Mouse (Mus musculus): ENCODE measurements around the gene Patj. TPM values are rescaled to one million over a fixed set of nuclear protein-coding genes. Genes with fewer than 3 reads are reported as not detected.

Patj gene
- polyA plus RNA-seq, 1 experiment from 2014 or later: 8.9 TPM

DNA sequence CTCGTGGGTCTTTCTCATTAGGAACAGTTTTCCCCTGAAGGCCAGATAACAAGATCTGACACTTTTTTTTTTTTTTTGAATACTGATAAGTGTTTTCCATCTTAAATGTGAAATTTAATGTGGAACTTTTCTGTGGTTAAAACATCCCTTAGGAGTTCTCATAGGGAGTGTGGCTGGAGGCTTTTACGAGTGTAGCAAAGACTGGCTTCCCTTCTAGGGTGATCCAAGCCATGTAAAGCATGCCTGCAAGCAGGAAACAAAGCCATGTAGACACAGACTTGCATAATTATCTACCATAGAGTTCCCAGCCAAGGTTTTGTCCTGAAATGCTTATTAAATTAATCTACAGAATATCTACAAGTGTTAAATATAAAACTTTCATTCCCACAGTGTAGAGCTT lies 263.4 kb downstream of the Patj start:
- ATAC-seq (replicated peaks; ENCODE audit: extremely low read depth, insufficient read depth, low FRiP score): no peak
- Histone ChIP-seq H3K36me3 (ENCODE audit: control insufficient read depth, insufficient read depth) (peaks cover 8% of the 10 kb centered on the region; the same call in 1 of the 2 replicates), H3K9me3 (replicated peaks; ENCODE audit: control insufficient read depth, low read length) (peaks cover 10% of the 10 kb centered on the region), H3K27me3 (ENCODE audit: control insufficient read depth, insufficient read depth, low read length) (no peaks in the 10 kb centered on the region), H3K4me2 (ENCODE audit: low read depth, low read length) (no peak overlapping the region), H3K9ac (ENCODE audit: low read length) (no peak overlapping the region), H3K27ac (ENCODE audit: low read length) (no peak overlapping the region; the same call in 1 of the 2 replicates), H3K4me1 (ENCODE audit: control insufficient read depth, insufficient read depth, low read length) (peaks cover 11% of the 10 kb centered on the region), H3K4me3 (ENCODE audit: low read length) (no peak overlapping the region)
- 57% methylated on average over 2 of the region's 2 CpGs for WGBS

DNA sequence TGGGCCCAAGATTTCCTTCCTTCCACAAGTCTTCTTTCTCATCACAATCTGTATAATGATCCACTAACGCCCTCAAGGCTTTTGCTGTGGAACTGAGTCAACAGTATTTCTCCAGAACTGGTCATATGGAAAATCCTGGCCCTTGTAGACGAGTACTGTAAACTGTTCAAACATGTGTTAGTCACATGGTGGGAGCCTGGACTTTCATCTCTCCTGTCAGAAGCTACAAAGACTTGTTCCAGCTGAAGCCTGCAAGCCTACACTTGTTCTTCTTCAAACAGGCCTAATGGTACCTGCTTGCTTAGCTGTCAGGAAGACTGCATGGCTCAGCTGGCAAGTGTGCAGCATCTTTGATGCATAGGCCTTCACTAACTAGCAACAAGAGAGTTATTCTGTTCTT lies 264.9 kb downstream of the Patj start:
- H3K27ac ChIP-seq (ENCODE audit: low read length): no peak overlapping the region
- H3K4me2 ChIP-seq (ENCODE audit: low read depth, low read length): no peak overlapping the region
- H3K36me3 ChIP-seq (ENCODE audit: control insufficient read depth, insufficient read depth): peaks cover 8% of the 10 kb centered on the region; the same call in 1 of the 2 replicates
- H3K27me3 ChIP-seq (ENCODE audit: control insufficient read depth, insufficient read depth, low read length): no peaks in the 10 kb centered on the region
- WGBS: 83% methylated on average over 2 of the region's 2 CpGs
- peaks cover 10% of the 10 kb centered on the region for H3K9me3 ChIP-seq (replicated peaks; ENCODE audit: control insufficient read depth, low read length)
- ATAC-seq (replicated peaks; ENCODE audit: extremely low read depth, insufficient read depth, low FRiP score): no peak
- H3K4me3 ChIP-seq (ENCODE audit: low read length): no peak overlapping the region
- no peak overlapping the region for H3K9ac ChIP-seq (ENCODE audit: low read length)
- H3K4me1 ChIP-seq (ENCODE audit: control insufficient read depth, insufficient read depth, low read length): peaks cover 9% of the 10 kb centered on the region

DNA sequence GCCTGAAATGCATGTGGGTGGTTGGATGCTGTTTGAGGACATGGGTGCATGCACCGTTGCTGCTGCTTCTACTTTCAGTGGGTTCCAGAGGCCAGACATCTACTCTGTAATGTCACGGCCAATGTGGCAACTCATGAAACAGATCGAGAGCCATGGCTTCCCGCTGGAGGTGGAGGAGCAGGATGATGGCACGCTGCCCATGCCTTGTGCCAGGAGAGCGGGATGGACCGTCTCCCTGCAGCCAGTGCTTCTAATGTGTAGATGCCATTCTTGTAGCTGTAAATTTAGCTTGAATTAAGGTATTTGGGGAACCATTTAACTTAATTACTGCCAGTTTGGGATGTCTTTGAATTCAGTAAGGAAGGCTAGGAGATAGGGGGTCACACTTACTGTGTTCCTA lies 270.3 kb downstream of the Patj start:
- no peak overlapping the region for H3K4me2 ChIP-seq (ENCODE audit: low read depth, low read length)
- 89% methylated on average over 7 of the region's 7 CpGs for WGBS

DNA sequence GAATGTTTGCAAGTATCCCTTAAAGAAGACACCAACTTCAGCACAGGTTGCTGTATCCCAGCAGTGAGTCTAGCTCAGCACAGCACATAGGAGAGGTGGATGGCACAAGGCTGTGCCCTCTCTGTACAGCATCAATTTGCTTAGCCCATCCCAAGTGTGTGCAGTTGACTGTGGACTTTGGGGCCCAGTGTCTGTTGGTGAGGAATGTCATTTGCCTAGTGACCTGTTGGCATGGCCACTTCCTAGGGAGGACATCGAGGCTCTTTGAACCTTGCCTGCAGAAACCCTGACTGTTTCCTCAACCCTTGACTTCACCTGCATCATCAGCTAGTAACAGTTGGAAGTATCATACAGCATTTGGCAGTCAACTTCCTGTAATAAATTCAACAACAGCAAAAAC lies 270.9 kb downstream of the Patj start:
- peaks cover 8% of the 10 kb centered on the region; the same call in 1 of the 2 replicates for H3K36me3 ChIP-seq (ENCODE audit: control insufficient read depth, insufficient read depth)
- no peak overlapping the region for H3K4me2 ChIP-seq (ENCODE audit: low read depth, low read length)
- ATAC-seq (replicated peaks; ENCODE audit: extremely low read depth, insufficient read depth, low FRiP score): no peak
- no peak overlapping the region for H3K4me3 ChIP-seq (ENCODE audit: low read length)
- H3K9ac ChIP-seq (ENCODE audit: low read length): no peak overlapping the region
- no peaks in the 10 kb centered on the region for H3K4me1 ChIP-seq (ENCODE audit: control insufficient read depth, insufficient read depth, low read length)
- peaks cover 10% of the 10 kb centered on the region for H3K9me3 ChIP-seq (replicated peaks; ENCODE audit: control insufficient read depth, low read length)
- H3K27ac ChIP-seq (ENCODE audit: low read length): no peak overlapping the region
- H3K27me3 ChIP-seq (ENCODE audit: control insufficient read depth, insufficient read depth, low read length): no peaks in the 10 kb centered on the region
- WGBS: 78% methylated on average over 1 of the region's 1 CpGs

More for the DNA sequence above, 270.3 kb downstream of the Patj start:
- no peaks in the 10 kb centered on the region for H3K27me3 ChIP-seq (ENCODE audit: control insufficient read depth, insufficient read depth, low read length)
- peaks cover 10% of the 10 kb centered on the region for H3K9me3 ChIP-seq (replicated peaks; ENCODE audit: control insufficient read depth, low read length)
- peaks cover 8% of the 10 kb centered on the region; the same call in 1 of the 2 replicates for H3K36me3 ChIP-seq (ENCODE audit: control insufficient read depth, insufficient read depth)
- no peaks in the 10 kb centered on the region for H3K4me1 ChIP-seq (ENCODE audit: control insufficient read depth, insufficient read depth, low read length)
- no peak overlapping the region for H3K9ac ChIP-seq (ENCODE audit: low read length)
- H3K4me3 ChIP-seq (ENCODE audit: low read length): no peak overlapping the region
- no peak for ATAC-seq (replicated peaks; ENCODE audit: extremely low read depth, insufficient read depth, low FRiP score)
- no peak overlapping the region for H3K27ac ChIP-seq (ENCODE audit: low read length)

DNA sequence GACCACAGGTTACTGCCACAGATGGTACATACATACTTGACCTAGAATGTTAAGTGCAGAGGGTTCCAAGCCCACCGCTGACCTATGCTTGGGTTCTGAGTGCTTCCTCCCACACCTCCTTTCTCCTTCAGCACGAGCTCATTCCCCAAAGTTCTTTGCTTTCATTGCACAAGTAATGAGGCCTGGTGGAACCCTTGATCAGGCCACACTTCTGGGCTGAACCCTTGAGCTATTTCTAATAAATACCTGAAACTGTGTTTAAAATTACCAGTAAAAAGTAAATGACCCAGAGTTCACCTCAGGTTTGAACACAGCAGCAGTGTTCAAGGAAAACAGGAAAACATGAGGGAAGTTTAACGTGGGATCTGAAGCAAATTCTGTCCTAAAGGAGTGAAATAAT lies 271.4 kb downstream of the Patj start:
- no peak for ATAC-seq (replicated peaks; ENCODE audit: extremely low read depth, insufficient read depth, low FRiP score)
- no peaks in the 10 kb centered on the region for H3K27me3 ChIP-seq (ENCODE audit: control insufficient read depth, insufficient read depth, low read length)
- H3K4me3 ChIP-seq (ENCODE audit: low read length): no peak overlapping the region
- H3K9ac ChIP-seq (ENCODE audit: low read length): no peak overlapping the region
- peaks cover 8% of the 10 kb centered on the region; the same call in 1 of the 2 replicates for H3K36me3 ChIP-seq (ENCODE audit: control insufficient read depth, insufficient read depth)
- H3K4me2 ChIP-seq (ENCODE audit: low read depth, low read length): no peak overlapping the region
- H3K9me3 ChIP-seq (replicated peaks; ENCODE audit: control insufficient read depth, low read length): peaks cover 10% of the 10 kb centered on the region
- no peak overlapping the region for H3K27ac ChIP-seq (ENCODE audit: low read length)
- H3K4me1 ChIP-seq (ENCODE audit: control insufficient read depth, insufficient read depth, low read length): no peaks in the 10 kb centered on the region
- WGBS: 72% methylated on average over 3 of the region's 3 CpGs

DNA sequence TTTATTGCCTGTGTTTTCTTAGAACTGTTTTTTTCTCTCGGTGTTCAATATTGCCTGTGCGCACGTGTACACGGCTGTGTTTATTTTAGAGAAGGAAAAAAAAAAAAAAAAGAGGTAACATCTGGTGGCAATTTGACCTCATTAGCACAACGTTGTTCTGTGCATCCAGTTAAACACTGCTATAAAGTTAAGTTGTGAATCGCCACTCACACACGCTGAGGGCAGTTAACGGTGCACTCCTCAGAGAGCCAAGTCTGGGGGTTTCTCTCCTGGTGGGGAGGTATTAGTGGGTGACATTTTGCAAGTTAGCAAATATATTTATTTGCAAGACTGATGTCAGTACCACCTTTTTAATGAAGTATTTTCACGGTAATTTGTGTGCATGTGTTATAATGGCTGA lies 281.9 kb downstream of the Patj start:
- no peak overlapping the region for H3K4me3 ChIP-seq (ENCODE audit: low read length)
- ATAC-seq (replicated peaks; ENCODE audit: extremely low read depth, insufficient read depth, low FRiP score): no peak
- no peak overlapping the region for H3K4me2 ChIP-seq (ENCODE audit: low read depth, low read length)
- H3K27ac ChIP-seq (ENCODE audit: low read length): no peak overlapping the region
- no peaks in the 10 kb centered on the region for H3K9me3 ChIP-seq (replicated peaks; ENCODE audit: control insufficient read depth, low read length)
- H3K4me1 ChIP-seq (ENCODE audit: control insufficient read depth, insufficient read depth, low read length): no peaks in the 10 kb centered on the region
- no peaks in the 10 kb centered on the region for H3K36me3 ChIP-seq (ENCODE audit: control insufficient read depth, insufficient read depth)
- no peaks in the 10 kb centered on the region for H3K27me3 ChIP-seq (ENCODE audit: control insufficient read depth, insufficient read depth, low read length)
- no peak overlapping the region for H3K9ac ChIP-seq (ENCODE audit: low read length)
- 77% methylated on average over 9 of the region's 9 CpGs for WGBS

DNA sequence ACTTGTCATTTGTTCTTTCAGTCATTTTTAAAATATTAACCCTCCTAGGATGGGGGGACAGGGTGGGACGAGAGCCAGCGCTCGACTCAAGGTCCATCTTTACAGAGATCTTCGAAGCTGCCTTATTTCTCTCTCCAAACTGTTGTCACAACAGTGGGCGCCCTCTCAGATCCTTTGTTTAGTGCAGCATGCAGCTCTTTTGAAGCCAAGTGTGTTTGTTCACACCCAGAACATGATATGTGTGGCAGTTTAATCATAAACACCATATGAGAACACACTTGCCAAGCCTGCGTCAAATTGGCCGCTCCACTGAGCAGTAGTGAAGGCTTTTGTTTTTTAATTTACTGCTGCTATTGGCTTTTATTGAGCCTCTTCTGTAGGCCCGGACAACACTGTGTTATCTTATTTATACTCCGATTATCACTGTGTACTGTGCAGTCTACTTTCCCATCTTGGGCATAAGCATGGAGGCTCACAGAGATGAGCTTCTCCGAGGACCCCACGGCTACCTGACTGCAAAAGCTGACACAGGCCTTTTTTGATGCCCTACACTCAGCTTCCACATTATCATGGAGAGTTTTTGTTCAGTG lies 291.2 kb downstream of the Patj start:
- ATAC-seq (replicated peaks; ENCODE audit: extremely low read depth, insufficient read depth, low FRiP score): no peak
- no peaks in the 10 kb centered on the region for H3K27me3 ChIP-seq (ENCODE audit: control insufficient read depth, insufficient read depth, low read length)

DNA sequence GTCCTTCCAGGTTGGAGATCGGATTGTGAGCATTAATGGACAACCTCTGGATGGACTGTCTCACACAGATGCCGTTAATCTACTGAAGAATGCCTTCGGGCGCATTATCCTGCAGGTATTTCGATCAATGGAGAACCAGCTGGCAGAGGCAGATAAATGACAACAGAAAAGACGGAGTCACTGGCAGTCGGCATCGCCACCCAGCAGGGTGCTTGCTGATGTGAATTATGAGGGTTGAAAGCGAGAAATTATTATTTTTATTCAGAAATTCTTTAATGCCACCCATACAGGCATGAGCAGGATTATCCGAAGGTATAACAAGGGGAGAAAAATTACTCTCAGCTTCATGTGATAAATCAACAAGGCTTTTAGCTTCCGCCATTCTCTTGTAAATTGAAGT lies 292.5 kb downstream of the Patj start:
- WGBS: 92% methylated on average over 11 of the region's 11 CpGs
- no peaks in the 10 kb centered on the region for H3K4me1 ChIP-seq (ENCODE audit: control insufficient read depth, insufficient read depth, low read length)
- peaks cover 12% of the 10 kb centered on the region for H3K36me3 ChIP-seq (ENCODE audit: control insufficient read depth, insufficient read depth)
- H3K9me3 ChIP-seq (replicated peaks; ENCODE audit: control insufficient read depth, low read length): peaks cover 6% of the 10 kb centered on the region; the same call in 1 of the 2 replicates
- H3K27me3 ChIP-seq (ENCODE audit: control insufficient read depth, insufficient read depth, low read length): no peaks in the 10 kb centered on the region
- no peak overlapping the region for H3K4me3 ChIP-seq (ENCODE audit: low read length)
- no peak for ATAC-seq (replicated peaks; ENCODE audit: extremely low read depth, insufficient read depth, low FRiP score)
- H3K27ac ChIP-seq (ENCODE audit: low read length): no peak overlapping the region
- no peak overlapping the region for H3K4me2 ChIP-seq (ENCODE audit: low read depth, low read length)
- H3K9ac ChIP-seq (ENCODE audit: low read length): no peak overlapping the region

More for the DNA sequence above, 291.2 kb downstream of the Patj start:
- Histone ChIP-seq H3K27ac (ENCODE audit: low read length) (no peak overlapping the region), H3K9me3 (replicated peaks; ENCODE audit: control insufficient read depth, low read length) (peaks cover 6% of the 10 kb centered on the region; the same call in 1 of the 2 replicates), H3K36me3 (ENCODE audit: control insufficient read depth, insufficient read depth) (peaks cover 12% of the 10 kb centered on the region), H3K4me3 (ENCODE audit: low read length) (no peak overlapping the region), H3K4me2 (ENCODE audit: low read depth, low read length) (no peak overlapping the region), H3K9ac (ENCODE audit: low read length) (no peak overlapping the region), H3K4me1 (ENCODE audit: control insufficient read depth, insufficient read depth, low read length) (no peaks in the 10 kb centered on the region)
- WGBS: 81% methylated on average over 11 of the region's 11 CpGs

DNA sequence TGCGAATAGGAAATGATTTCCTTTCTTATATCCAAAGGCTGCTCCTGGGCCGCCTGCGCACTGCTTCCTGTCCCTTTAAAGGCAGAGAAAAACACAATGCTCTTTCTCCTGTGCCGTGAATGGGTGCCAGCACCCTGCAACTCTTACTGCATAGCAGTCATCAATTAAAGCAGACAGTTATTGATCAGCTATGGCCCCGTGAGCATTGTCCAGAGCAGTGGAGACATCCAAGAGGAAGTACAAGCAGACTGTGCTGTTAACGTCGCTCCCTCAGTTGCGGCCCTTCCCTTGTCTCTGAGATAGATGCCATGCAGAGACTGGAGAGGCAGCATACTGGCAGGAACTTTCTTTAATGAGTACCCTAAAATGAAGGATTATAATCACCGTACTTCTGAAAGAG lies 292.9 kb downstream of the Patj start:
- Histone ChIP-seq H3K4me2 (ENCODE audit: low read depth, low read length) (no peak overlapping the region), H3K36me3 (ENCODE audit: control insufficient read depth, insufficient read depth) (peaks cover 12% of the 10 kb centered on the region), H3K9ac (ENCODE audit: low read length) (no peak overlapping the region), H3K27ac (ENCODE audit: low read length) (no peak overlapping the region), H3K4me3 (ENCODE audit: low read length) (no peak overlapping the region), H3K27me3 (ENCODE audit: control insufficient read depth, insufficient read depth, low read length) (no peaks in the 10 kb centered on the region), H3K9me3 (replicated peaks; ENCODE audit: control insufficient read depth, low read length) (peaks cover 6% of the 10 kb centered on the region; the same call in 1 of the 2 replicates), H3K4me1 (ENCODE audit: control insufficient read depth, insufficient read depth, low read length) (peaks cover 2% of the 10 kb centered on the region; the same call in 1 of the 2 replicates)
- 88% methylated on average over 9 of the region's 9 CpGs for WGBS
- ATAC-seq (replicated peaks; ENCODE audit: extremely low read depth, insufficient read depth, low FRiP score): no peak
